ENCODE assay signal across 10 mouse cellular contexts in the genomic region with DNA sequence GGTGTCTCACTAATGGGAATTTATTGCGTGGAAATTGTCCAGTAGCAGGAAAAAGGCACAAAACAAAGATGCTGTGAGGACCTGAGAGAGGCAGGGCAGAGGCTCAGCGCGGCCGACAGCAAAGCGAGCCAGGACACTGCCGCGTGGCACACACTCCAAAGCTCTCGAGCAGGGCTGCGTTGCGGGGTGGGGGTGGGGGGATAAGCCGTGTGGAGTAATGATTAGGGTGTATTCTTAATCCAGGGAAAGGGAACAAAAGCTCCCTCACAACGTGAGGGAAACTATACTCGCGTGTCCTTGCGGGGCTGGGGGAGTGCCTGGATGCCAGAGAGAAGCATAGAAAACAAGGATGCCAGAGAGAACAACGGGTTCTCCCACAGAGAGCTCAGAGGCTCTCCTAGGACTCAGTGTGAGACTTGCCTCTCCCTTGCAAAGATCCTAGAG. TPM values are rescaled to one million over a fixed set of nuclear protein-coding genes. Genes with fewer than 3 reads are reported as not detected.
DNase-seq lines count a peak whose midpoint lies in the region; ATAC-seq and TF ChIP-seq lines count a peak whose summit lies in the region.
"Had no signal": no experiment of that assay in that cellular context is flagged by ENCODE, and none has a peak within 500 bp of the region (broad histone marks: within the 10 kb centered on the region; RNA-seq: fewer than 3 reads in every experiment).

No protein-coding gene starts in this region.

- DNase-seq in heart, adult 11 months: no peak
- peak; percentile 42 for DNase-seq in embryonic facial prominence, embryonic 11.5 days (ENCODE audit: low spot score)
- DNase-seq in midbrain, postnatal 0 days (ENCODE audit: low spot score): no peak
- no peak for DNase-seq in layer of hippocampus, postnatal 10 days (ENCODE audit: low spot score in 2 of 2)
- no peak for DNase-seq in adrenal gland, postnatal 36 days
- no peak for DNase-seq in yolk sac, embryonic 10.5 days (ENCODE audit: low spot score)
- DNase-seq: thymus, postnatal 36 days had no signal

- H3K27ac ChIP-seq in heart, embryonic 16.5 days (ENCODE audit: low read length): peak overlapping the region; percentile 34
- no peak overlapping the region for H3K27ac ChIP-seq in embryonic facial prominence, embryonic 11.5 days (replicated peaks; ENCODE audit: low read depth, low read length)
- H3K27ac ChIP-seq in hindbrain, embryonic 15.5 days (replicated peaks): peak overlapping the region; percentile 47
- H3K27ac ChIP-seq in midbrain, postnatal 0 days (ENCODE audit: low read depth, low read length): no peak overlapping the region; the same call in none of the 2 replicates

- ATAC-seq in heart, embryonic 16.5 days (replicated peaks; ENCODE audit: extremely low read depth, insufficient read depth, low FRiP score): no peak
- ATAC-seq in embryonic facial prominence, embryonic 11.5 days (replicated peaks; ENCODE audit: insufficient number of reproducible peaks, low FRiP score, low TSS enrichment, low read depth): no peak
- ATAC-seq in hindbrain, embryonic 15.5 days (ENCODE audit: low FRiP score, low read depth): no peak; the same call in 1 of the 2 replicates
- no peak for ATAC-seq in midbrain, postnatal 0 days (ENCODE audit: low FRiP score)

- no peak for TF ChIP-seq CTCF in midbrain, postnatal 0 days (IDR thresholded peaks at IDR 0.05)

- H3K9me3 ChIP-seq in heart, embryonic 16.5 days (replicated peaks; ENCODE audit: control insufficient read depth, low read length): no peaks in the 10 kb centered on the region
- no peaks in the 10 kb centered on the region for H3K9me3 ChIP-seq in embryonic facial prominence, embryonic 11.5 days (replicated peaks; ENCODE audit: control insufficient read depth, low read length)
- no peaks in the 10 kb centered on the region for H3K9me3 ChIP-seq in hindbrain, embryonic 15.5 days
- no peaks in the 10 kb centered on the region for H3K9me3 ChIP-seq in midbrain, postnatal 0 days (ENCODE audit: low read length)

- H3K27me3 ChIP-seq in heart, embryonic 16.5 days (ENCODE audit: control insufficient read depth, insufficient read depth, low read length): no peaks in the 10 kb centered on the region; the same call in 1 of the 2 replicates
- H3K27me3 ChIP-seq in embryonic facial prominence, embryonic 11.5 days (ENCODE audit: control insufficient read depth, insufficient read depth, low read length): peaks cover 14% of the 10 kb centered on the region
- H3K27me3 ChIP-seq in hindbrain, embryonic 15.5 days: no peaks in the 10 kb centered on the region
- 0 out of 2 replicates have a peak, but pooled peaks cover 5% of the 10 kb centered on the region for H3K27me3 ChIP-seq in midbrain, postnatal 0 days (ENCODE audit: insufficient read depth, low read length)
- H3K27me3 ChIP-seq: CH12.LX had no signal

- H3K9ac ChIP-seq in heart, embryonic 16.5 days (ENCODE audit: low read length): peak overlapping the region; percentile 21; the same call in 1 of the 2 replicates
- H3K9ac ChIP-seq in embryonic facial prominence, embryonic 11.5 days (replicated peaks; ENCODE audit: low read length): peak overlapping the region; percentile 23; the same call in 1 of the 2 replicates
- H3K9ac ChIP-seq in hindbrain, embryonic 15.5 days: peak overlapping the region; percentile 28; the same call in 1 of the 2 replicates
- peak overlapping the region; percentile 39; the same call in 1 of the 2 replicates for H3K9ac ChIP-seq in midbrain, postnatal 0 days (replicated peaks; ENCODE audit: low read length, poor library complexity, severe bottlenecking)

- peak overlapping the region; percentile 26 for H3K4me2 ChIP-seq in heart, embryonic 16.5 days (ENCODE audit: low read depth, low read length)
- H3K4me2 ChIP-seq in embryonic facial prominence, embryonic 11.5 days (ENCODE audit: low read depth, low read length): peak overlapping the region; percentile 50
- H3K4me2 ChIP-seq in hindbrain, embryonic 15.5 days: peak overlapping the region; percentile 45
- peak overlapping the region; percentile 24 for H3K4me2 ChIP-seq in midbrain, postnatal 0 days (ENCODE audit: low read depth, low read length, poor library complexity, severe bottlenecking)

- H3K36me3 ChIP-seq in heart, embryonic 16.5 days (ENCODE audit: control insufficient read depth, insufficient read depth): no peaks in the 10 kb centered on the region
- no peaks in the 10 kb centered on the region for H3K36me3 ChIP-seq in embryonic facial prominence, embryonic 11.5 days (replicated peaks; ENCODE audit: control insufficient read depth, insufficient read depth, low read depth, low read length)
- no peaks in the 10 kb centered on the region for H3K36me3 ChIP-seq in hindbrain, embryonic 15.5 days
- no peaks in the 10 kb centered on the region for H3K36me3 ChIP-seq in midbrain, postnatal 0 days (ENCODE audit: insufficient read depth, low read length)

- 0 out of 2 replicates have a peak overlapping the region, but pooled peaks have one; percentile 4 for H3K4me3 ChIP-seq in heart, embryonic 16.5 days (ENCODE audit: low read length)
- peak overlapping the region; percentile 3 for H3K4me3 ChIP-seq in embryonic facial prominence, embryonic 11.5 days (ENCODE audit: low read depth, low read length)
- H3K4me3 ChIP-seq in hindbrain, embryonic 15.5 days: 0 out of 2 replicates have a peak overlapping the region, but pooled peaks have one; percentile 3
- H3K4me3 ChIP-seq in midbrain, postnatal 0 days (ENCODE audit: low read depth, low read length): no peak overlapping the region

- WGBS in heart, embryonic 16.5 days: 7% methylated on average over 16 of the region's 16 CpGs
- WGBS in embryonic facial prominence, embryonic 11.5 days: under 1% methylated on average over 16 of the region's 16 CpGs
- WGBS in hindbrain, embryonic 15.5 days: 1% methylated on average over 16 of the region's 16 CpGs
- 3% methylated on average over 16 of the region's 16 CpGs for WGBS in midbrain, postnatal 0 days

- H3K4me1 ChIP-seq in heart, embryonic 16.5 days (ENCODE audit: control insufficient read depth, insufficient read depth, low read length): peaks cover 71% of the 10 kb centered on the region
- peaks cover 13% of the 10 kb centered on the region for H3K4me1 ChIP-seq in embryonic facial prominence, embryonic 11.5 days (ENCODE audit: control insufficient read depth, insufficient read depth, low read length)
- H3K4me1 ChIP-seq in hindbrain, embryonic 15.5 days (replicated peaks): peaks cover 62% of the 10 kb centered on the region
- H3K4me1 ChIP-seq in midbrain, postnatal 0 days (ENCODE audit: insufficient read depth, low read length): peaks cover 19% of the 10 kb centered on the region

RNA-seq across cellular contexts. Expression of gene Aldh1b1, which starts 33.7 kb away (rescaled TPM):
- 173 and 184 TPM in 2 replicates for polyA plus RNA-seq in heart, embryonic 16.5 days (2015; fragmentation: Nextera tagmentation; extraction: Ambion mirVana)
- 2.0 and 2.3 TPM in 2 replicates for polyA plus RNA-seq in embryonic facial prominence, embryonic 11.5 days (2014; fragmentation: Nextera tagmentation; extraction: Ambion mirVana)
- polyA plus RNA-seq in hindbrain, embryonic 15.5 days (2015; fragmentation: Nextera tagmentation; extraction: Ambion mirVana): 17.9 and 19.9 TPM in 2 replicates
- 17.6 and 20.3 TPM in 2 replicates for total RNA-seq in midbrain, postnatal 0 days (2014; rRNA removed)
- 22.6 and 23.6 TPM in 2 replicates for polyA plus RNA-seq in midbrain, postnatal 0 days (2015; fragmentation: Nextera tagmentation; extraction: Ambion mirVana)
- 10 to 100 TPM; 21.1 to 22.6 TPM for total RNA-seq in layer of hippocampus, postnatal 10 days (2021)
- total RNA-seq in adrenal gland, postnatal 36 days (2021): 10 to 100 TPM; 20.2 to 34.4 TPM

Comparison
In these comparisons a context has a peak if more than half of its experiments do, and no peak if none do; other contexts are left out.
1. H3K27ac ChIP-seq: peak in heart, embryonic 16.5 days (single experiment) and hindbrain, embryonic 15.5 days (single experiment); none in embryonic facial prominence, embryonic 11.5 days (single experiment) and midbrain, postnatal 0 days (single experiment).
2. Peak in every context shown above with its lines, with median percentiles within 50 percentile points of each other: H3K4me2 ChIP-seq and H3K9ac ChIP-seq.